Mouse (Mus musculus): Measurements from ENCODE around the gene Mok.
A peak's percentile ranks its signal among the peaks of the same experiment; 100 is the strongest.

Mok gene

DNA sequence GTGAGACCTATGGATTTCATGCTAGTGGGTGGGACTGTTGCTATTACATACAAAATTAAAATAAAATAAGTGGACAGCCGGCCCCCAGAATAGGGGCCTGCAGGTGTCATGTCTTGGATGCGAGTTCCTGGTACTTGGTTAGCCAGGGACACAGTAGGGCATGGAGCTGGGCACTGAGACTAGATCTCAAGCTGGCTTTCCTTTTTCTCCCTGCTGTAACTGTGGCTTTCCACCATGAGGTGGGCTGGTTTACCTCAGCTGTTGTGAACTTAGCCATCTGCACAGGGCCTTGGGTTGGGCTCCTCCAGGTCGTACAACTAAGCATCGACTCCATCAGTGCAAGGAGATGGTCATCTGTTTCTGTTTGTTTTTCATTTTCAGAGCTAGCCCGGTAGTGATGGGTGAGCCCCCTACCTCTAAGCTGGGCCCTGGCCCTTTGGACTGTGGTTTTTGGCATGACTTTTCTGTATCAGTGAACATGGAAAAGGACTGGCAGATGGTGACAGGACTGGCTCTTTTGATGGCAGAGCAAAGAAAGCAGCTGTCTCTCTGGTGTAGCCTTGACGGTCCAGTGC is 5.5 kb upstream of the Mok start:
- no peak for DNase-seq

DNA sequence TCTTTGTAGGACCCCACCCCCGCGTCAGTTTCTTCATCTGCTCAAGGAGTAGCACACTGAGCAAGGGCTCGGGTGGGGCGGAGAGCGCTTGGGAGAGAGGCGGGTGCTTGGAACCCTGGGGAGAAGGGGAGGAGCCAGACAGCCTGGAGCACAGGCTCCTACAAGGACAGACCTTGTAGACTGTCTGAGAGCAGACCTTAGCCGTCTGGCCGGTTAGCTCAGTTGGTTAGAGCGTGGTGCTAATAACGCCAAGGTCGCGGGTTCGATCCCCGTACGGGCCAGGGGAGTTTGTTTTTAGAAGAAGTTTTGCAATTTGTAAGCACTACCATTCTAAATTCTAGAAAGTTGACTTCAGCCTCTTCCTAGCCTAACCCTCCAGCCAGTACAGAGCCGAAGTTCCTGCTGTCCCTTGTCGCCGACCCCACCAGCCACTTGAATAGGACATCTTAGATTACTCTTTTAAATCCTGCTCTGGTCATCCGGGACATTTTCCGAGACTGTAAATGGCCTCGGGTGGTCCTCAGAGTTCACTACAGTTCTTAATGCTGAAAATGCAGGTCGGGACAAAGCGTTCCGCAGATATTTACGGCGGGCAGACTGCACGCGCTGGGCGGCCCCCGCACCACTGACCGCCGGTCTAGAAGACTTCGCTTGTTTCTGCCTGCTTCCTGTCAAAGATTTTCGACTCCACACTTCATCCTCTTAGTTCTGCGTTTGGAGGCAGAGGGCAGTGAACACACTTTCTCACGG is 4.6 kb upstream of the Mok start:
- DNase-seq = peak; percentile 82 to 84

- peak in 1 of 2 experiments; percentile 14 for DNase-seq
Observed at GRCm38 (mm10) chr12:110844227-110845130, 3.7 kb upstream of the Mok start.

DNA sequence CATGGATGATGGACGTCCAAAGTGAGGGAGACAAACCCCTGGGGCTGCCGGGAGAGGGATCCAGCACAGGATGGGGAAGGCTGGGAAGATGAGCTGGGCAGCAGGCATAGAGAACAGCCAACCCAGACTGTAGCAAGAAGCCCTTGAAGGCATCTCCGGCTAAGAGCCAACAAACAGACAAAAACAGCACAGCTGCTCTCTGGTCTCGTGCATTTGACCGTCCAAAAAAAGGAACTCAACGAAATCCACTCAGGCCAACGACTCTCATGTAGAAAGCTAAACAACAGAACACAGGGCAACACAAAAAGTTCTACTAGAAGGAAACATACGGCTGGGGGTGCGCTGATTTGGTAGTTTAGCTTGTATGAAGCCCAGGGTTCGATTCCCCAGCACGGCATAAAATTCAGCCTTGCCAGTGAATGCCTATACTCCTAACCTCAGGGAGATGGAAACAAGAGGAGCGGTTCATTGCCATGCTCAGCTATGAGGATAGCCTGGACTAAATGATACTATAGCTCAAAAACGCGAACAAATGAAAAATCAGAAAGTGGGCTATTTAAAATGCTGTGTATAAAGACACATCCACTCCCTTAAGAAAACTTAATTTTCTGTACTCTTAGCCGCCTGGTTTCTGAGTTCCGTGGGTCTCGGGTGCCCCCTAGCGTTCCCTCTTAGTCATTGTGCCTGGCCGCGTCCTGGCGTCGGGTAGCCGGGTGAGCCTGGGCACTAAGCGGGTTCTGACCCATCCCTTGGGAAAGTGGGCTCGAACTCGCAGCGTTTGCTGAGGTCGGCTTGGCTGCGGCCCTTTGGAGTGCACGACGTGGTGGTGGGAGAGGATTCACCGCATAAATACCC is 2.7 kb upstream of the Mok start:
- DNase-seq = peak; percentile 86 to 92

DNA sequence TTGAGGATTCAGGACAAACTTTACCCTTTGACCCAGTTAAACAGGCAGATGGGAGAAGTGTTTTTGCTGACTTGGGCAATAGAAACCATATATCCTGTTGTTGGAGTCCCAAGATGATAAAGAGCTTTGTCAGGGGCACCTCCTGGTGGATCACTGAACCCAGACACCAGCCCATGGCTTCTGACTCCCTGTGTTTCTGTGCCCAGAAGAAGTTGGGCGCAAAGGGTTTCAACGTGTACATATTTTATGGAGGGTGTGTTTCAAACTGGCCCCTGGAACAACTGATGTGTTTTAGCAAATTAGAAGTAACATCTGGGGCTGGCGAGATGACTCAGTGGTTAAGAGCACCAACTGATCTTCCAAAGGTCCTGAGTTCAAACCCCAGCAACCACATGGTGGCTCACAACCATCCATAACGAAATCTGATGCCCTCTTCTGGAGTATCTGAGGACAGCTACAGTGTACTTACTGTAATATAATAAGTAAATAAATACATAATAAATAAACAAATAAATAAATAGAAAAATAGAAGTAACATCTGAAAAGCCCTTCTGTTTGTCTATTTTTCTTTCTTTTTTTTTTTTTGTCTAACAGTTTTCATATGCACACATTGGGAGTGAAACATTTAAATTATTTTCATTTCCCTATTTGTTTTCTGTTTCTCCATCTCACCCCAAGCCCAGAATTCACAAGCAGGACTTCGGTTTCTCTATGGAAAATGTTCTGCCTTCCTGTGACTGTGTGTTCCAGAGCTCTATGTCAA is 1.2 kb upstream of the Mok start:
- DNase-seq = no peak

DNA sequence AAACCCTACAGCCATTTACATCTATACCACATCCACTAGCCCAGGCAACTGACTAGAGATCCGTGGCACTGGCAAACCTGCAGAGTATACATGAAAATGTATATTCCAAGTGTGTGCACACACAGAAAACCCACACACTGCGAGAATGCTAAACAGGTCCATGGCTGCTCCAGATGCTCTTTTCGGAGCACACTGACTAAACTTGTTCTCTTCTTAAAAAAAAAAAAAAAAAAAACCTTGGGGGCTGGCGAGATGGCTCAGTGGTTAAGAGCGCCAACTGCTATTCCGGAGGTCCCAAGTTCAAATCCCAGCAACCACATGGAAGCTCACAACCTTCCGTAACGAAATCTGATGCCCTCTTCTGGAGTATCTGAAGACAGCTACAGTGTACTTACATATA is 2.9 kb downstream of the Mok start:
- DNase-seq = no peak

DNA sequence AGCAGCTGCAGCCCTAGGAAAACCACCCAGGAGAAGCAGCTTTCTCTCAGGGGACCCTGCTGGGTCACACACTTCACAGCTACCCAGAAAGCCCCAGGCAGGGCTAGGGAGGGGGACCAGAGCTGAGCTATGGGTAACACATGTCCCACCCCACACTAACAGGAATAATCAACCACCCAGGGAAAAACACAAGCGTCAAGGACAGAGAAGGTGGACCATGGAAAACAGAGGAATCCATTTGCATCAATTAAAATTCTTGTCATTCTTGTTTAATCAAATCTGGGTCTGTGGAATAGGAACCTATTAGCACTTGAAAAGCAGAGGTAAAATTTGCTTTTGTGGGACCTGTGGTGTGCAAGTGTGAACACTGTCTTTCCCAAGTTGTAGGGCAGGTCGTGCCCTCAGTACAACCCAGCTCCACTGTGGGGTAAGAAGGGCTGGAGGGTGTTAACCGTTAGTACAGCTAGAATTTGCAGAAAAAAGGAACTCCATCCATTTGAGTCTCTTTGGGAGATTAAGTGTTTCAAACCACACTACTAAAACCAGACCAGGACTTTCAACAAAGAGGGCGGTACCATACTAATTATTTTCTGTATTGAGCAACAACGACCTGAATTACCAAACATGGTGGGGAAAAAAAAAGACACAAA is 3.4 kb downstream of the Mok start:
- no peak for DNase-seq

GRCm38 (mm10) chr12:110836729-110837128 is 4.0 kb downstream of the Mok start:
- no peak for DNase-seq

GRCm38 (mm10) chr12:110835182-110835581 is 5.6 kb downstream of the Mok start:
- DNase-seq = no peak

DNA sequence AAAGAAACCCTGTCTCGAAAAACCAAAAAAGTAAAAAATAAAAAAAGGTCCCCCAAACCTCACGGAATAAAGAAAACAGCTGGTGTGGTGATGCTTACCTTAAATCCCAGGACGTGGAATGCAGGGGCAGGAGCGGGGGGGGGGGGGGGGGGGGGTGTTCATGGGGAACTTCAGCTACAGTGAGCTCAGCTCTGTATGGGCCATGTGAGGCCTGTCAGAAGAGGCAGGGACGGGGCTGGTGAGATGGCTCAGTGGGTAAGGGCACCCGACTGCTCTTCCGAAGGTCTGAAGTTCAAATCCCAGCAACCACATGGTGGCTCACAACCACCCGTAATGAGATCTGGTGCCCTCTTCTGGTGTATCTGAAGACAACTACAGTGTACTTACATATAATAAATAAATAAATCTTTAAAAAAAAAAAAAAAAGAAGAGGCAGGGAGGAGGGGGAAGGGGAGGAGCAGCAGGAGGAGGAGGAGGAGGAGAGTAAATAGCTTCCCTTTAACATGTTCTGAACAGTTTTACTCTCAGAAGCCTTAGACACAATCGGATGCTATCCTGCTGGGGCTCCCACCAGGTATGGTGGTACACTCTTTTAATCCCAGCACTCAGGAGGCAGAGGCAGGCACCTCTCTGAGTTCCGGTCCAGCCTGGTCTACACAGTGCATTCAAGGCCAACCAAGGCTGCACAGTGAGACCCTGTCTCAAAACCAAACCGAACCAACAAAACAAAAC is 10.3 kb downstream of the Mok start:
- no peak for DNase-seq

DNA sequence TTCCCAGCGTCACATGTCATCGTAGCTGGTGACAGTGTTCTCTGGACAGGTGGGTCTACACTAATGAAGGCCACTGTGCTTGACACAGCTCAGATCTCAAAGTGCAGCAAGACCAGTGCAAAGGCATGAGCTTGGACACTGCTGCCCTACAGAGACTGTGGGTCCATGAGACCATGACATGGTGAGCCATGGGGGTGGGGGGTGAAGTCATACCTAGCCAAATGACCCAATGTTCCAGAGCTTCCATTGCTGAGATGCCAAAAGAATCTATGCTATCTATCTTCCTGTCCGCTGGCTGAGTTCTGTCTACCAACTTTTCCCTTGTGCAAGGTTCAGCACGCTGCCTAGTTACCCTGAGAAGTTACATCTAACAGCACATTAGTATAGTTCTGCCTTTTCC is 11.8 kb downstream of the Mok start:
- no peak for DNase-seq

- DNase-seq = no peak
Observed at GRCm38 (mm10) chr12:110822366-110822765, 18.4 kb downstream of the Mok start.

DNA sequence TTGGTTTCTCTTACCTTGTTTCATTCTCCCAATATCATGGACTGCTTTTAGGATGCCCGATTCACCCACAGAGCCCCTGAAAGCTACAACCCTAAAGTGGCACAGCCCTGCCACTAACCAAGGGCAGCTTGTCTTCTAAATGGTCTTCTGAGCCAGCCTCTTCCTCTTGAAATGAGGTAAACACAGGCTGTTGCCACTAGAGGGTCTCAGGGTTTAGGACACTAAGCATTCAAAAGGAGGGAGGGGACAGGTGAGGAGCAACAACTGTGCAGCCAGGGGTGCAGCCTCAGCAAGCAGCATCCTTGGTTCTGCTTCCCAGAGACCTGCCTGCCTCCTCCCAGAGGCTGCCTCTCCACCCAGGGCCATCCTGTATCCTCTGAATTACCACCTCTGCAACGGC is 19.0 kb downstream of the Mok start:
- DNase-seq = no peak

DNA sequence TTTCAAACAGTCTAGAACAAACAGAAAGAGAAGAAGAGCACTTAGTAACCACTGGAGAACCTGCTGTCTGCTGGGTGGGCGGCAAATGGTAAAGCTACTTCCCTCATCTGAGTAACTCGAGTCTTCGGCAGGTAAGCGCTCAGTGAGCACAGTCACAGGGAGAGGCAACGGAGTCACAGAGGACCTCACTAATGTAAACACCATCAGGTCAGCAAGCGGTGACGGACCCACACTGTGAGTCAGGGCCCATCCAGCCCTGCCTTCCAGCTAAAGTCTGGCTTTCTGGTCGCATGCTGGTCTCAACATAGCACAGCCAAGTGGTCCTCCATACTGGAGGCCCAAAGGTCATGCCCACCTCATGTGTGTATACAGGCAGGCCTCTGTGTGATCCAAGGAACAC is 21.4 kb downstream of the Mok start:
- DNase-seq = no peak

DNA sequence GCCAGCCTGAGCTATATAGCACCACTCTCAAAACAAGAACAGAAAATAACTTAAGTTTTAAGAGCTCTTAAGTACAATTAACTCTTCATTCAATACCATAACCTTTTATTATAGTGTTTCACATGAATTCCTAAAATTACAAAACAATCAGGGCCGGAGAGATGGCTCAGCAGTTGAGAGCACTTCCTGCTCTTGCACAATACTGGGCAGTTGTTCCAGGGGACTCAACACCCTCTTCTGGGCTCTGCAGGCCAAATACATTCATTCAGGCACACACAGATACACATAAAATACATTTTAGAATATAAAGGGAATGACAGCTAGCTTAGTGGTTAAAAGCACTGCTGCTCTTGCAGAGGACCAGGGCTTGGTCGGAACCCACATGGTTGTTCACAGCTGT is 23.9 kb downstream of the Mok start:
- no peak for DNase-seq

GRCm38 (mm10) chr12:110814924-110815323 is 25.8 kb downstream of the Mok start:
- no peak for DNase-seq

- DNase-seq = no peak
Observed at GRCm38 (mm10) chr12:110813624-110814023, 27.1 kb downstream of the Mok start.

DNA sequence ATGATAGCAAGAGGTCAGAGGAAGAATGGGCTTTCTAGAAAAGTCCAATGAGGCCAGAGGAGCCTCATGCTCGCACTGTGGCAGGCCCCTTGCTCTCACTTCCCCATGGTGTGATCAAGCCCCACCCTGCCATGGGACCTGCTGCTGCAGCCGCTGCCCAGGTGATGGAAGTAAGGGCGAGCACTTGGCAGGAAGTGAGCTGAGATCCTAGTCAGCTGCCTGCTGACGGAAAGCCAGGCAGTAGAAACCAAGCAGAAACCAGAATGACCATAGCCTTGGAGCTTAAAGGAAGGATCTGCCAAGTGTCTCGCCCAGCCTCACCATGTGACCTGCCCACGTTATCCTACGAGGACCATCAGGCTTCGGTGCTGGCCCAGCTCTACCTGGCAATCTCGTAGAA is 27.6 kb downstream of the Mok start:
- no peak for DNase-seq

DNA sequence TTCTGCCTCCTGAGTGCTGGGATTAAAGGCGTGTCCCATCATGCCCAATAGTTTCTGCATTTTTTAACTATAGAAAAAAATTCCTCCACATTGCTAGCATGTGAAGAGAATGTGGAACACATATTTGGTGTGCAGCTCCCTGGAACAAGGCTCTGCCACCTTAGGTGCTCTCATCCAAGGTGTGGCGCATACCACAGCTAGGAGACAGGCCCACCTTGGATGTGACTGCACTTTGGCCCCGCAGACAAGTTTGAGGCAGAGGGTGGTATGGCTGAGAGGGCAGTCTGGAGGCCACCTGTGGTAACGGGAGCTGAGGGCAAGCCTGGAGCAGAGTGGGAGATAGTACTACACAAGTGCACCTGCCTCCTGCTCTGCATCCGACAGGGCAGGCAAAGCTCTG is 31.9 kb downstream of the Mok start:
- no peak for DNase-seq

GRCm38 (mm10) chr12:110808430-110808829 is 32.3 kb downstream of the Mok start:
- DNase-seq = no peak
